ENCODE assay signal across 7 mouse cellular contexts in the genomic region with DNA sequence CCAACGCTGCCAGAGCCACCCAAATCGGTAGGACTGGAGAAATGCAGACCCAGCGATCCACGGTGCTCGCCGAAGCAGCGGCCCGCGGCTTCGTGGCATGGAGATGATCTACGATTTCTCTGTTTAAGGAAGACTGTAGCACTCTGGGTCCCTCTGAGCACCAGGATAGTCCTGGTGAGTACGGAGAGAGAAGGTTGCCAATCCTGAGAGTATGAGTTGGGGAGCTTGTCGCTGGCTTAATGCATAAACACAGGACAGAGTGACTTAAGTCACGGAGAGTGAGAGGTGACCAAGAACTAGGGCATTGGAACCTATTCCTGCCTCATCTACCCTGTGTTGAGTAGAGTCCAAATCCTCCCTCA. TPM values are rescaled to one million over a fixed set of nuclear protein-coding genes. Genes with fewer than 3 reads are reported as not detected.
A peak's percentile ranks its signal among the peaks of the same experiment; 100 is the strongest.
DNase-seq lines count a peak whose midpoint lies in the region; ATAC-seq and TF ChIP-seq lines count a peak whose summit lies in the region.

No protein-coding gene starts in this region.

- no peak for TF ChIP-seq CTCF in lung, embryonic 14.5 days (IDR thresholded peaks at IDR 0.05; ENCODE audit: low read depth)
- no peak for TF ChIP-seq CTCF in embryonic fibroblast, embryonic 13.5 days (IDR thresholded peaks at IDR 0.05; ENCODE audit: borderline replicate concordance, insufficient read depth, low read length)

- TF ChIP-seq POLR2A in embryonic fibroblast, embryonic 13.5 days (IDR thresholded peaks at IDR 0.05; ENCODE audit: low read depth, low read length): no peak; the same call in none of the 2 replicates

- DNase-seq in lung, embryonic 14.5 days: no peak
- DNase-seq in lung, postnatal 25 days (ENCODE audit: low spot score): no peak
- DNase-seq in limb, embryonic 11.5 days (ENCODE audit: low spot score): no peak
- no peak for DNase-seq in retina, embryonic 14.5 days (ENCODE audit: low spot score)
- DNase-seq in urinary bladder, adult 18-20 months (ENCODE audit: low spot score in 2 of 2): no peak

- peak overlapping the region; percentile 94 for H3K27ac ChIP-seq in lung, embryonic 14.5 days (ENCODE audit: low read depth)
- peak overlapping the region; percentile 74 for H3K27ac ChIP-seq in embryonic fibroblast, embryonic 13.5 days (ENCODE audit: insufficient read depth, low read length)
- H3K27ac ChIP-seq in limb, embryonic 11.5 days (replicated peaks; ENCODE audit: low read depth, low read length): peak overlapping the region; percentile 92

- H3K27me3 ChIP-seq in lung, embryonic 14.5 days (ENCODE audit: insufficient read depth, low read length): no peaks in the 10 kb centered on the region
- H3K27me3 ChIP-seq in limb, embryonic 11.5 days (ENCODE audit: control insufficient read depth, insufficient read depth, low read length): no peaks in the 10 kb centered on the region

- peaks cover 29% of the 10 kb centered on the region for H3K36me3 ChIP-seq in lung, embryonic 14.5 days (ENCODE audit: insufficient read depth)
- peaks cover 18% of the 10 kb centered on the region for H3K36me3 ChIP-seq in limb, embryonic 11.5 days (ENCODE audit: control insufficient read depth, insufficient read depth, low read length)

- peaks cover 6% of the 10 kb centered on the region for H3K4me1 ChIP-seq in lung, embryonic 14.5 days (ENCODE audit: insufficient read depth)
- H3K4me1 ChIP-seq in embryonic fibroblast, embryonic 13.5 days (ENCODE audit: control insufficient read depth, insufficient read depth, low read length): 0 out of 2 replicates have a peak, but pooled peaks cover 4% of the 10 kb centered on the region
- peaks cover 14% of the 10 kb centered on the region for H3K4me1 ChIP-seq in limb, embryonic 11.5 days (ENCODE audit: control insufficient read depth, insufficient read depth, low read length)

- H3K9me3 ChIP-seq in lung, embryonic 14.5 days (ENCODE audit: low read depth, low read length): no peaks in the 10 kb centered on the region
- no peaks in the 10 kb centered on the region for H3K9me3 ChIP-seq in limb, embryonic 11.5 days (ENCODE audit: control insufficient read depth, low read length)

- WGBS in lung, embryonic 14.5 days: under 1% methylated on average over 14 of the region's 14 CpGs
- WGBS in limb, embryonic 11.5 days: under 1% methylated on average over 14 of the region's 14 CpGs

- peak overlapping the region; percentile 94 for H3K4me2 ChIP-seq in lung, embryonic 14.5 days
- H3K4me2 ChIP-seq in limb, embryonic 11.5 days (ENCODE audit: low read depth, severe bottlenecking): peak overlapping the region; percentile 77

- peak overlapping the region; percentile 88 for H3K4me3 ChIP-seq in lung, embryonic 14.5 days (ENCODE audit: low read depth, low read length)
- H3K4me3 ChIP-seq in embryonic fibroblast, embryonic 13.5 days (ENCODE audit: insufficient read depth, low read length): peak overlapping the region; percentile 94
- peak overlapping the region; percentile 92 for H3K4me3 ChIP-seq in limb, embryonic 11.5 days (ENCODE audit: low read depth, low read length)

- H3K9ac ChIP-seq in lung, embryonic 14.5 days: peak overlapping the region; percentile 93
- peak overlapping the region; percentile 86 for H3K9ac ChIP-seq in limb, embryonic 11.5 days (ENCODE audit: low read length)

- ATAC-seq in lung, embryonic 14.5 days (ENCODE audit: insufficient read depth): peak; percentile 23; the same call in 1 of the 2 replicates
- 0 out of 2 replicates have a peak, but pooled peaks have one; percentile 0 for ATAC-seq in limb, embryonic 11.5 days (ENCODE audit: insufficient number of reproducible peaks, low FRiP score, low TSS enrichment, low read depth)
- 0 out of 2 replicates have a peak, but pooled peaks have one; percentile 7 for ATAC-seq in neutrophil, adult 5-6 weeks (ENCODE audit: extremely low read depth, insufficient number of reproducible peaks, low FRiP score, poor library complexity, severe bottlenecking)

RNA-seq across cellular contexts. Expression of a gene that starts 19.9 kb away (rescaled TPM):
- 27.6 and 30.9 TPM in 2 replicates for polyA plus RNA-seq in lung, embryonic 14.5 days (2014; fragmentation: Nextera tagmentation; extraction: Ambion mirVana)
- polyA plus RNA-seq in embryonic fibroblast, embryonic 13.5 days (2011; ENCODE audit: insufficient read length, low read depth, missing spikeins): 23.6 and 25.4 TPM in 2 replicates
- polyA plus RNA-seq in limb, embryonic 11.5 days (2014; fragmentation: Nextera tagmentation; extraction: Ambion mirVana): 31.5 and 32.2 TPM in 2 replicates
- total RNA-seq in neutrophil, adult 5-6 weeks (2017): 9.2 and 14.0 TPM in 2 replicates

RNA-seq across cellular contexts. Expression of a gene that starts 34.4 kb away (rescaled TPM):
- polyA plus RNA-seq in lung, embryonic 14.5 days (2014; fragmentation: Nextera tagmentation; extraction: Ambion mirVana): 7.7 and 8.7 TPM in 2 replicates
- polyA plus RNA-seq in embryonic fibroblast, embryonic 13.5 days (2011; ENCODE audit: insufficient read length, low read depth, missing spikeins): 4.4 and 6.1 TPM in 2 replicates
- polyA plus RNA-seq in limb, embryonic 11.5 days (2014; fragmentation: Nextera tagmentation; extraction: Ambion mirVana): 9.4 and 10.0 TPM in 2 replicates
- 2.7 and 4.4 TPM in 2 replicates for total RNA-seq in neutrophil, adult 5-6 weeks (2017)

RNA-seq across cellular contexts. Expression of a gene that starts 34.7 kb away (rescaled TPM):
- 0.12 and 0.50 TPM in 2 replicates for polyA plus RNA-seq in lung, embryonic 14.5 days (2014; fragmentation: Nextera tagmentation; extraction: Ambion mirVana)
- polyA plus RNA-seq in embryonic fibroblast, embryonic 13.5 days (2011; ENCODE audit: insufficient read length, low read depth, missing spikeins): 0.79 TPM in 1 of 2 replicates, not detected in the other
- polyA plus RNA-seq in limb, embryonic 11.5 days (2014; fragmentation: Nextera tagmentation; extraction: Ambion mirVana): 0.40 TPM in 1 of 2 replicates, not detected in the other
- total RNA-seq in neutrophil, adult 5-6 weeks (2017): 146 and 152 TPM in 2 replicates

RNA-seq across cellular contexts. Expression of a gene that starts 55.7 kb away (rescaled TPM):
- 87.3 and 97.4 TPM in 2 replicates for polyA plus RNA-seq in lung, embryonic 14.5 days (2014; fragmentation: Nextera tagmentation; extraction: Ambion mirVana)
- 90.8 and 91.0 TPM in 2 replicates for polyA plus RNA-seq in embryonic fibroblast, embryonic 13.5 days (2011; ENCODE audit: insufficient read length, low read depth, missing spikeins)
- polyA plus RNA-seq in limb, embryonic 11.5 days (2014; fragmentation: Nextera tagmentation; extraction: Ambion mirVana): 144 and 148 TPM in 2 replicates
- 6.3 and 6.9 TPM in 2 replicates for total RNA-seq in neutrophil, adult 5-6 weeks (2017)

RNA-seq across cellular contexts. Expression of a gene that starts 56.8 kb away (rescaled TPM):
- polyA plus RNA-seq in lung, embryonic 14.5 days (2014; fragmentation: Nextera tagmentation; extraction: Ambion mirVana): 11.5 and 11.7 TPM in 2 replicates
- 7.2 and 9.1 TPM in 2 replicates for polyA plus RNA-seq in embryonic fibroblast, embryonic 13.5 days (2011; ENCODE audit: insufficient read length, low read depth, missing spikeins)
- polyA plus RNA-seq in limb, embryonic 11.5 days (2014; fragmentation: Nextera tagmentation; extraction: Ambion mirVana): 19.1 and 20.1 TPM in 2 replicates
- 10.4 and 11.2 TPM in 2 replicates for total RNA-seq in neutrophil, adult 5-6 weeks (2017)
